Mouse (Mus musculus) CH12.LX (cell line): ENCODE results near the gene Glis1. TPM values are rescaled to one million over a fixed set of nuclear protein-coding genes. Genes with fewer than 3 reads are reported as not detected.

Source experiments
- DNase-seq: peaks from one replicate; pipeline ENCODE4 v3.0.0-alpha.2; 2013; ENCODE audit errors: extremely low read depth
- H3K27ac ChIP-seq: 2 replicates; pipeline ENCODE4 v1.5.1; 2012; ENCODE audit warnings: low read depth, mild to moderate bottlenecking, control low read depth, moderate library complexity; ENCODE audit not compliant: insufficient read depth
- H3K27me3 ChIP-seq: replicated peaks from 2 replicates; pipeline ENCODE3; 2012; ENCODE audit warnings: inconsistent platforms
- H3K36me3 ChIP-seq, 2 experiments: replicated peaks in 1 of 2; 2 replicates each; pipeline versions ENCODE3 to v1.6.1; 2012; ENCODE audit warnings: inconsistent platforms in 1 of 2, low read length in 1 of 2, mild to moderate bottlenecking in 1 of 2, mixed read lengths in 1 of 2, moderate library complexity in 1 of 2; ENCODE audit not compliant: control insufficient read depth in 1 of 2, insufficient read depth in 1 of 2
- H3K4me1 ChIP-seq, 2 experiments: 2 replicates each; pipeline ENCODE4 v1.6.1; 2012; ENCODE audit warnings: inconsistent platforms in 1 of 2, moderate library complexity in 1 of 2; ENCODE audit not compliant: insufficient read depth in 2 of 2, control insufficient read depth in 1 of 2
- H3K4me2 ChIP-seq: 2 replicates; pipeline ENCODE4 v1.6.1; 2012; ENCODE audit warnings: low read depth, mild to moderate bottlenecking, control low read depth; ENCODE audit not compliant: poor library complexity, insufficient read depth, severe bottlenecking
- H3K4me3 ChIP-seq, 3 experiments: fragments of 150-350 bp in 1 of 3; sonication (generic) in 1 of 3; replicated peaks in 1 of 3; 2 replicates each; pipeline versions ENCODE3 to v1.5.1; 2011 to 2012; ENCODE audit warnings: low read depth in 2 of 3, low read length in 2 of 3, mild to moderate bottlenecking in 2 of 3, moderate library complexity in 2 of 3, control low read depth in 1 of 3, improper control_type of control experiment in 1 of 3, inconsistent platforms in 1 of 3, mixed read lengths in 1 of 3; ENCODE audit not compliant: poor library complexity in 1 of 3
- H3K79me2 ChIP-seq: replicated peaks from 2 replicates; pipeline ENCODE4 v1.6.1; 2012; ENCODE audit warnings: mild to moderate bottlenecking, moderate library complexity; ENCODE audit not compliant: control insufficient read depth, poor library complexity, insufficient read depth, severe bottlenecking; ENCODE audit errors: extremely low read depth
- H3K9ac ChIP-seq: 2 replicates; pipeline ENCODE4 v1.6.1; 2012; ENCODE audit warnings: low read depth, mild to moderate bottlenecking, control low read depth, moderate library complexity; ENCODE audit not compliant: insufficient read depth
- H3K9me3 ChIP-seq: replicated peaks from 2 replicates; pipeline ENCODE3; 2012; ENCODE audit warnings: low read length, inconsistent platforms, mixed read lengths
- CHD2 ChIP-seq: IDR thresholded peaks from 2 replicates; pipeline ENCODE4 v1.6.1; 2011; ENCODE audit warnings: low read length, improper control_type of control experiment
- CTCF ChIP-seq, 2 experiments: IDR thresholded peaks in 1 of 2; conservative IDR thresholded peaks in 1 of 2; 2 replicates each; pipeline ENCODE4 v1.5.1; 2011 to 2012; ENCODE audit warnings: low read depth in 2 of 2, low read length in 2 of 2, improper control_type of control experiment in 1 of 2, inconsistent platforms in 1 of 2, mild to moderate bottlenecking in 1 of 2, moderate library complexity in 1 of 2
- ELF1 ChIP-seq: IDR thresholded peaks from 2 replicates; pipeline ENCODE4 v1.6.1; 2014; ENCODE audit warnings: low read depth, mild to moderate bottlenecking, inconsistent platforms, low read length, improper control_type of control experiment
- ETS1 ChIP-seq: conservative IDR thresholded peaks from 2 replicates; pipeline ENCODE4 v1.6.1; 2012; ENCODE audit warnings: low read depth, mild to moderate bottlenecking, inconsistent platforms, low read length, improper control_type of control experiment, moderate library complexity
- GABPA ChIP-seq: IDR thresholded peaks from 2 replicates; pipeline ENCODE4 v1.6.1; 2012; ENCODE audit warnings: low read depth, low read length, improper control_type of control experiment, inconsistent platforms; ENCODE audit not compliant: insufficient replicate concordance
- IRF4 ChIP-seq: IDR thresholded peaks from 2 replicates; pipeline ENCODE4 v1.6.1; 2014; ENCODE audit warnings: low read depth, mild to moderate bottlenecking, inconsistent platforms, low read length, improper control_type of control experiment
- JUN ChIP-seq: IDR thresholded peaks from 2 replicates; pipeline ENCODE4 v1.6.1; 2011; ENCODE audit warnings: low read depth, mild to moderate bottlenecking, low read length, improper control_type of control experiment, moderate library complexity; ENCODE audit not compliant: insufficient read depth
- JUND ChIP-seq: conservative IDR thresholded peaks from 2 replicates; pipeline ENCODE4 v1.6.1; 2011; ENCODE audit warnings: low read depth, low read length, improper control_type of control experiment
- MAFK ChIP-seq: IDR thresholded peaks from 2 replicates; pipeline ENCODE4 v1.6.1; 2011; ENCODE audit warnings: low read length, improper control_type of control experiment; ENCODE audit not compliant: insufficient replicate concordance
- MAZ ChIP-seq: IDR thresholded peaks from 2 replicates; pipeline ENCODE4 v1.6.1; 2012; ENCODE audit warnings: low read depth, mild to moderate bottlenecking, inconsistent platforms, low read length, improper control_type of control experiment, moderate library complexity
- MXI1 ChIP-seq: IDR thresholded peaks from 2 replicates; pipeline ENCODE4 v1.6.1; 2011; ENCODE audit warnings: mild to moderate bottlenecking, low read depth, low read length, improper control_type of control experiment
- NELFE ChIP-seq: IDR thresholded peaks from 2 replicates; pipeline ENCODE4 v1.6.1; 2011; ENCODE audit warnings: low read depth, low read length, improper control_type of control experiment
- POLR2AphosphoS2 ChIP-seq: IDR thresholded peaks from 2 replicates; pipeline ENCODE4 v1.6.1; 2011; ENCODE audit warnings: low read depth, low read length, improper control_type of control experiment
- RAD21 ChIP-seq: IDR thresholded peaks from 2 replicates; pipeline ENCODE4 v1.6.1; 2011; ENCODE audit warnings: low read depth, mild to moderate bottlenecking, low read length, improper control_type of control experiment, moderate library complexity
- RCOR1 ChIP-seq: conservative IDR thresholded peaks from 2 replicates; pipeline ENCODE4 v1.6.1; 2012; ENCODE audit warnings: low read depth, mild to moderate bottlenecking, inconsistent platforms, low read length, improper control_type of control experiment
- SMC3 ChIP-seq: IDR thresholded peaks from 2 replicates; pipeline ENCODE4 v1.6.1; 2011; ENCODE audit warnings: low read depth, low read length, improper control_type of control experiment
- TBP ChIP-seq: conservative IDR thresholded peaks from 2 replicates; pipeline ENCODE4 v1.6.1; 2011; ENCODE audit warnings: low read depth, low read length, improper control_type of control experiment
- TCF12 ChIP-seq: IDR thresholded peaks from 2 replicates; pipeline ENCODE4 v1.6.1; 2014; ENCODE audit warnings: low read depth, mild to moderate bottlenecking, inconsistent platforms, low read length, improper control_type of control experiment
- UBTF ChIP-seq: IDR thresholded peaks from 2 replicates; pipeline ENCODE4 v1.6.1; 2012; ENCODE audit warnings: low read depth, mild to moderate bottlenecking, inconsistent platforms, low read length, improper control_type of control experiment, moderate library complexity
- USF2 ChIP-seq: conservative IDR thresholded peaks from 2 replicates; pipeline ENCODE4 v1.6.1; 2011; ENCODE audit warnings: low read depth, low read length, improper control_type of control experiment
- ZC3H11A ChIP-seq: IDR thresholded peaks from 2 replicates; pipeline ENCODE4 v1.6.1; 2012; ENCODE audit warnings: low read depth, mild to moderate bottlenecking, inconsistent platforms, low read length, improper control_type of control experiment
- ZNF384 ChIP-seq: IDR thresholded peaks from 2 replicates; pipeline ENCODE4 v1.6.1; 2012; ENCODE audit warnings: low read depth, low read length, improper control_type of control experiment, inconsistent platforms
- dilution Hi-C: fragments of 300-500 bp; cut with MboI; formaldehyde crosslinking; loops from 2 replicates; pipeline ENCODE4 v1.14.3; 2020; ENCODE audit warnings: low sequenced_read_pairs; ENCODE audit not compliant: extremely low pct_unique_long_range_greater_than_20kb, extremely low pct_ligation_motif_present
- in situ Hi-C: fragments of 300-500 bp; cut with MboI; formaldehyde crosslinking; loops from 3 replicates; pipeline ENCODE4 v1.14.3; 2019; ENCODE audit warnings: low sequenced_read_pairs, low pct_ligation_motif_present, low pct_unique_long_range_greater_than_20kb, mixed read lengths
- polyA plus RNA-seq: library from polyadenylated mRNA; unstranded; fragments of >175 nt; gene quantifications from 2 replicates; pipeline ENCODE4 v1.2.1, GENCODE M21; 2012; ENCODE audit warnings: low read depth; ENCODE audit not compliant: insufficient read length
- total RNA-seq, 2 experiments: library from RNA; depleted of rRNA; stranded (reverse); fragments of 300-350 nt in 1 of 2; fragments of >200 nt in 1 of 2; gene quantifications; 2 replicates each; pipeline ENCODE4 v1.2.3; 2012 to 2014

The Glis1 gene
- total and polyA plus RNA-seq, 3 experiments: 0.08 to 2.2 (median 0.17) TPM

DNA sequence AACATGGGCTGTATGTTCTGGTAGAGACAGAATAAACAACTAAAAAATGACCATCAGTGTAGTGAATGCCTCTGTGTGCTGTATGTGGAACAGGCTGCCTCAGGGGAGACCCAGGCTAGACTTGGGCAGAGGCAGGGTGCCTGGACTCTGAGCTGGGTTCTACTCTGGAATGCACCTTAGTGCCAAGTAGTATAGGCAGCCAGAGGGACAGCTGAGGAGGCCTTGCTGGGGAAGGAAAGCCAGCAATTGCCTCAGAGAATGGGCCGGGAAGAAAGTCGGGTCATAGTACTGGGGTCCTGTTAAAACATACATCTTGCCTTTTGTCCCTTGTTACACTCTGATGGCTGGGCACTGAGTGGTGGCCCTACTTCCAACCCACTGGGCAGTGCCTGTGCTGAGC, 25.1 kb downstream of the Glis1 start:
- Histone ChIP-seq H3K4me3 (no peak overlapping the region), H3K27me3 (no peaks in the 10 kb centered on the region)
- no peak for TF ChIP-seq JUN
- TF ChIP-seq SMC3: no peak
- no peak for TF ChIP-seq TCF12
- no peak for TF ChIP-seq ELF1
- TF ChIP-seq MAZ: no peak
- no peak for TF ChIP-seq MAFK
- TF ChIP-seq ZNF384: no peak
- no peak for TF ChIP-seq POLR2AphosphoS2
- no peak for TF ChIP-seq ETS1
- no peak for TF ChIP-seq ZC3H11A
- TF ChIP-seq, all 38 proteins: peak for 0
- no peaks in the 10 kb centered on the region for H3K79me2 ChIP-seq
- peaks cover 3% of the 10 kb centered on the region for H3K9me3 ChIP-seq
- peaks cover 3 to 6% of the 10 kb centered on the region in 2 experiments; a peak in 2 of 4 replicates for H3K4me1 ChIP-seq
- H3K4me2 ChIP-seq: no peak overlapping the region
- no peak for DNase-seq
- no peak overlapping the region for H3K27ac ChIP-seq
- in situ Hi-C loops: no loop called here
- no peak overlapping the region for H3K9ac ChIP-seq
- dilution Hi-C loops: no loop called here
- H3K36me3 ChIP-seq: no peaks in the 10 kb centered on the region

DNA sequence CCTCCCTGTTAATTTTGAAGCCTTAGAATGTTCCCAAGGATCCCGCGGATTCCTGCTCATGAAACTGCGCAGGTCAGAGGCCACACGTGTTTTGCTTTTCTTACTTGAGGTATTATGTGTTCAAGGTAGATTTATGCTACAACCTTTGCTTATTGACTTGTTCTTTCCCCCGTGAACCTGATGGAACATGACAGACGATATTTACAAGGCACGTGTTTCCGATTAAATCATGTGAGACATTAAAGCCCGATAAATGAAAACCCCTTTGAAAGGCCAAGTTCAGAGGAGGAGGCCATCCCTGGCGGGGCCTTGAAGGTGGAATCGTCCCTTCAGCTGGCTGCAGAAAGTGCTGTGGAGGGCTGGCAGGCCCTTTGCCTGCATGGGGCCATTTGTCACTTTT, 26.1 kb downstream of the Glis1 start:
- H3K36me3 ChIP-seq: no peaks in the 10 kb centered on the region
- no peak overlapping the region for H3K4me2 ChIP-seq
- no peaks in the 10 kb centered on the region for H3K79me2 ChIP-seq
- in situ Hi-C loops (no loop called here), dilution Hi-C loops (no loop called here)
- no peak for DNase-seq
- H3K27ac ChIP-seq: no peak overlapping the region
- no peak overlapping the region for H3K9ac ChIP-seq
- TF ChIP-seq GABPA (no peak), RAD21 (no peak), USF2 (no peak), TBP (no peak), NELFE (no peak), SMC3 (no peak), JUND (no peak), ELF1 (no peak), CTCF (conservative IDR thresholded peaks at IDR 0.05 in 1 of 2, IDR thresholded peaks at IDR 0.05 in 1 of 2; ENCODE audit: low read depth in 2 of 2, low read length in 2 of 2) (no peak), IRF4 (no peak), ZNF384 (no peak), MAZ (no peak), RCOR1 (no peak), MXI1 (no peak), JUN (no peak), UBTF (no peak), CHD2 (no peak)
- H3K9me3 ChIP-seq: no peaks in the 10 kb centered on the region
- no peak overlapping the region for H3K4me3 ChIP-seq
- H3K27me3 ChIP-seq: no peaks in the 10 kb centered on the region
- H3K4me1 ChIP-seq: peaks cover 3 to 9% of the 10 kb centered on the region in 2 experiments; a peak in 2 of 4 replicates
